Mouse (Mus musculus) liver, postnatal 0 days (tissue): ENCODE data around the gene Nkapd1.

Source experiments
- CTCF ChIP-seq: sonication (generic); IDR thresholded peaks from 2 replicates; pipeline ENCODE4 v1.5.1; 2016; ENCODE audit warnings: antibody characterized with exemption, low read depth
- EP300 ChIP-seq: IDR thresholded peaks from 2 replicates; pipeline ENCODE4 v1.6.1; 2016; ENCODE audit warnings: antibody characterized with exemption, low read depth, mild to moderate bottlenecking

- TF ChIP-seq CTCF (no peak), EP300 (no peak)
Measured at GRCm38 (mm10) chr9:50634270-50634669, 17.0 kb upstream of the Nkapd1 start.
